Mouse (Mus musculus) spleen, postnatal 36 days (tissue): Measurements from ENCODE around the gene Krtap29-1.

Experiments
- DNase-seq, 2 experiments: peaks; one replicate each; pipeline ENCODE4 v3.0.0; 2022; ENCODE audit warnings: low spot score in 2 of 2, mixed read lengths in 1 of 2

The Krtap29-1 gene

GRCm38 (mm10) chr11:99978953-99979352 is at the start of gene Krtap29-1:
Gene Krtap29-1, minus strand, starts transcription at chr11:99979053.
- no peak for DNase-seq

GRCm38 (mm10) chr11:100021438-100021837 is 42.6 kb upstream of the Krtap29-1 start:
- no peak for DNase-seq

GRCm38 (mm10) chr11:100019466-100019865 is 40.6 kb upstream of the Krtap29-1 start:
- no peak for DNase-seq

GRCm38 (mm10) chr11:100016112-100016511 is 37.3 kb upstream of the Krtap29-1 start, which contains the start of gene Krt33a:
Gene Krt33a, minus strand, starts transcription at chr11:100016212.
- no peak for DNase-seq

- no peak for DNase-seq
Measured at GRCm38 (mm10) chr11:100013691-100014171, 34.9 kb upstream of the Krtap29-1 start.

GRCm38 (mm10) chr11:100010682-100011081 is 31.8 kb upstream of the Krtap29-1 start:
- DNase-seq: no peak

- DNase-seq: no peak
Measured at GRCm38 (mm10) chr11:100008336-100008735, 29.5 kb upstream of the Krtap29-1 start.

GRCm38 (mm10) chr11:100006624-100007023 is 27.8 kb upstream of the Krtap29-1 start:
- DNase-seq: no peak

GRCm38 (mm10) chr11:100005905-100006304 is 27.1 kb upstream of the Krtap29-1 start:
- no peak for DNase-seq

GRCm38 (mm10) chr11:100004846-100005245 is 26.0 kb upstream of the Krtap29-1 start:
- DNase-seq: no peak

GRCm38 (mm10) chr11:99999091-99999490 is 20.2 kb upstream of the Krtap29-1 start:
- no peak for DNase-seq

GRCm38 (mm10) chr11:99994384-99994661 is 15.5 kb upstream of the Krtap29-1 start:
- no peak for DNase-seq

GRCm38 (mm10) chr11:99993620-99994383 is 14.9 kb upstream of the Krtap29-1 start, which contains the start of gene Krtap17-1:
Gene Krtap17-1, minus strand, starts transcription at chr11:99993994.
- DNase-seq: no peak

- DNase-seq: no peak
Measured at GRCm38 (mm10) chr11:99990571-99990970, 11.7 kb upstream of the Krtap29-1 start.

- DNase-seq: no peak
Measured at GRCm38 (mm10) chr11:99989881-99990405, 11.1 kb upstream of the Krtap29-1 start.

- DNase-seq: no peak
Measured at GRCm38 (mm10) chr11:99988530-99988929, 9.7 kb upstream of the Krtap29-1 start.

GRCm38 (mm10) chr11:99986180-99986647 is 7.4 kb upstream of the Krtap29-1 start, which contains the start of gene Krtap16-1:
Gene Krtap16-1, minus strand, starts transcription at chr11:99986597.
- DNase-seq: no peak

GRCm38 (mm10) chr11:99985291-99986092 is 6.6 kb upstream of the Krtap29-1 start:
- DNase-seq: no peak

GRCm38 (mm10) chr11:99983442-99983841 is 4.6 kb upstream of the Krtap29-1 start:
- DNase-seq: no peak

- DNase-seq: no peak
Measured at GRCm38 (mm10) chr11:99982731-99983130, 3.9 kb upstream of the Krtap29-1 start.

GRCm38 (mm10) chr11:99965961-99966360 is 12.9 kb downstream of the Krtap29-1 start:
- no peak for DNase-seq

- DNase-seq: no peak
Measured at GRCm38 (mm10) chr11:99964213-99964612, 14.6 kb downstream of the Krtap29-1 start.
